Mouse (Mus musculus) kidney, postnatal 14 days (tissue): Measurements from ENCODE around the gene Eif3i.
A peak's percentile ranks its signal among the peaks of the same experiment; 100 is the strongest.

Source experiments
- DNase-seq: peaks from one replicate; pipeline ENCODE4 v3.0.0; 2022; ENCODE audit warnings: mixed read lengths

The Eif3i gene

DNA sequence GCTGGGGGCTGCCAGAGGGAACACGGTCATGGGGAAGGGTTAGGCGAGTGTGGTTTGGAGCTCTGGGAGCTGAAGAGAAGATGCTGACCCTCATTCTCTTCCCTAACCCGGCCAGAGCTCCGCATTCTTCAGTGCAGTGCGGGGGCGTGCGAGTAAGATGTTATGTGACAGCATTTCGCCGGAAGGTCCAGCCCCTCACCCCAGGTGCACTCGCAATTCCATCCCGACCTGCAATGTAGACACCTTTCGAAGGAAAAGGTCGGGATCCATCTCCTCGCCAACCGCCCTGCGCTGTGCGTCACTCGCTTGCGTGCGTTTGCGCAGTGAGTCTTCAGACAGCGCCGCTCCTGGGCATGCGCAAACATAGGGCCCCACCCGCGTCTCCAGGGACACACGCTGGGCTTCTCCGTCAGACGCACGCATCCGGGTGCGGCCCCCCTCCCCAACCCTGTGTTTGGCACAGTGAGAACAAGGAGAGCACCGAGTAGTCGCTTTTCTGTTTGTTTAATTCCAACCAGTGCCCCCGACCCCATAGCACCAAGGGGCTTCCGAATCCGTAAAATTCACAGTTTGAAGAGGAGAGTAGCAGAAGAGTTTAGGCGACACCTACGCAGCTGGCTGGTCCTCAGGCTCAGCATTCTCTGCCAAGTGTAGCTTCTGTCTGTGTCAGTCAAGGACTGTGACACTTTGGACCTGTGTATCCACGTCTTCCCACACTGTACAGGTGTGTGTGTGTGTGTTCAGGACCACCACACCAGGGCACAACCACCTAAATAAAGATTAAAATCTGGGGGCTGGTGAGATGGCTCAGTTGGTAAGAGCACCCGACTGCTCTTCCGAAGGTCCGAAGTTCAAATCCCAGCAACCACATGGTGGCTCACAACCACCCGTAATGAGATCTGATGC is 18.6 kb upstream of the Eif3i start, which contains the start of gene Iqcc:
Gene Iqcc (minus strand): TSS at position 314 of the 906 bp plus-strand sequence.
- peak; percentile 97 for DNase-seq

DNA sequence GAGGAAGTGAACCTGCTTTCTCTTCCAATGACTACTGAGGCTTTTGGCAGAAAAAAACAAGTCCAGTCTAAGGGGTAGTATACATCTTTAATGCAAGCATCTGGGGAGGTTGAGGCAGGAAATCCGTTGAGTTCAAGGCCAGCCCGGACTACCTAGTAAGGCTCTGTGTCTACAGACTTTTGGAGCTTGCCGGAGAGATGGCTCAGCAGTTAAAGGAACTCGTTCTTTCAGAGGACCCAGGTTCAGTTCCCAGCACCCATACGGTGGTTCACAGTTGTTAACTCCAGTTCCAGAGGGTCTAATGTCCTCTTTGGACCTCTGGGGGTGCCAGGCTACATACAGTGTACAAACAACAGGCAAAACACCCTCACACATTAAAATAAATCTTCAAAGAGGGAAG is 17.6 kb upstream of the Eif3i start:
- no peak for DNase-seq

DNA sequence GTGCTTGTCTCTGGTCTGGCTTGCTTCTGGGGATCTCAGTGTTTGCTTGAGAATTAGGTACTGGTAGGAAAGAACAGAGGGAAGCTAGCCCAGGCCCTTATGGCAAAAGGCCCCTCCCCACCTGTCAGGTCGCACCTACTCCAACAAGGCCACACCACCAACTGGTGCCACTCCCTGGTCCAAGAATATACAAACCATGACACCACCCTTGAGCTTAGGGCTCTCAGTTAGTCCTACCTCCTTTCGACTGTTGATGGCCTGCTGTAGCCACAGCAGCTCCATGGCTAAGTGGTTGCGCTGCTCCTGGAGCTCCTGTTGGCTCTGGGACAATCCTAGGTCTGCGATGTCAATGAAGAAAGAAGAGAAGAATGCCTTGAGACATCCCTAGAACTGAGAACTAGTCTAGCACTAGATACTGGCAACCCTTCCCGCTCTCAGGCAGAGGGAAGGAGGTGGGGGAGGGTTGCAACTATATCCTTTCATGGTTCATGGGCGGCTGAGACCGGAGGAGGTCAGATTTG is 16.7 kb upstream of the Eif3i start:
- no peak for DNase-seq

DNA sequence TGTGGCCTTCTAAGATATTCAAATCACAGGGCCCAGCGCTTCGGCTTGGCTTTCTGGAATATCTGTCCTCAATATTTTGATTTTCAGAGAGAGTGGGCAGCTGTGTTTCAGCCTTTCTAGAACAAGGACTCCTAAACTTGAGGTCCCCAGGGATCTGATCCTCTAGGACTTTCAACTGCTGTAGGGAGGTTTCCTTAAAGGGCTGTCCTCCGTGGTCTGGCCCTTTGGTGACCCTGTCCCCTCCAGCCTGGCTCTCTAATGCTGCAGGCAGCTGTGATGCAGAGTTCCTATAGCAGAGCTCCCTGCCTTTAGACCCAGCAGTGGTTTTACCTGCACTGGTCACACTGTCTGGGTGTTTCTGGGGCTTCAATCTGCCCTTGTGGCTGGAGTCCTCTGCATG is 16.2 kb upstream of the Eif3i start:
- DNase-seq = no peak

DNA sequence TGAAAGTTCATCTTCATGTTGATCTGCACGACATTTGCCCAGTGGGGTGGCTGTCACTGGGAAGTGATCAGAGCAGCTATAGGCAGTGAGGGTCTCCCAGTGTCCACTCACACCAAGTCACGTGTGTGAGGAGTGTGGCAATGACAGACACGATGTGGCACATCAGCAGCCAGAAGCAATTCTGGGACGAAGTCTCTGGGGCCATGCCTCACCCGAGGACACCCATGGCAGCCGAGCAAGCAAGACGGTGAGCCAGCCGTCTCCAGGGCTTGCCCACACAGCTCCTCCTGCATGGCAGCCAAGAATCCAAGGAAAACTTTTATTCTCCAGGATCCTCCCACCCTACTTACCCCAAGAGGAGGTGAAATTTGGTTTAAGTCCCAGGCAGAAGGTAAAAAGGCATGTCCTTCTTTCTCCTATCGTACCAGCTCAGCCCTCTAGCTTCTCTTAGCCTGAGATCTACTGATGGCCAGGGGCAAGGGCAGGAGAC is 15.4 kb upstream of the Eif3i start:
- DNase-seq = no peak

DNA sequence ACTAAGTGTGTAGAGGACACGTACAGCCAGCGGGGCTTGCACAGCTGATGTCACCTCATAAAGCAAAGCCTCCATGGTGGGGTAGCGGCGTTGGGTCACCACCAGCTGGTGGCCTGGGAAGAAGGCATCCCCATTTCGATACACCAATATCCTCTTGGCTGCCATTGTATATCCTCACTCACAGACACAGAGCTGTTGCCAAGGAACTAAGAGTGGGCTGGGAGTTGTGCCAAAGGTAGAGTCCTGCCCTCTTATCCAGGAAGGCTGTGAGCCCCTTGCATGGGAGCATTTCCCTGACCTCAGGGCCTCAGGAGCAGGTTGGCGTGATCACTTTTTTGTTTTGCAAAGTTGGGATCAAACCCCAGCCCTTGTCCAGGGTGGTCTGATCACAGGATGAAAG is 13.6 kb upstream of the Eif3i start, which contains the start of gene Dcdc2b:
Gene Dcdc2b (minus strand): TSS at position 165 of the 400 bp plus-strand sequence.
- no peak for DNase-seq

DNA sequence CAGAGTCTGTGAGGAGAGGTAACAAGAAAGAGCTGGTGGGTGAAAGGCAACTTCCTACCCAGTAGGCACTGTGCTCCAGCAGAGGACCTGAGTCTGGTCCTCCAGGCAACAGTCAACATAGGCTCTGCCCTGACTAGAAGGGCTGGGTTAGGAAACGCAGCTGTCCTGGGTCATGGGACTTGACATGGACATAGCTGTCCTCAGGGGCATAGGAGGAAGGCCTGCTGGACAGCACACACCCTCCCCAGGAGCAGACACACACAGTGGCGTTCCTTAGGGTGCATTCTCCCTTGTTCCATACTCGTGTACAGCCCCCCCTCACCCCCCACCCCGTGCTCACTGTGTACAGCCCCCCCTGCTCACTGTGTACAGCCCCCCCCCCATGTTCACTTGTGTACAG is 10.0 kb upstream of the Eif3i start:
- no peak for DNase-seq

DNA sequence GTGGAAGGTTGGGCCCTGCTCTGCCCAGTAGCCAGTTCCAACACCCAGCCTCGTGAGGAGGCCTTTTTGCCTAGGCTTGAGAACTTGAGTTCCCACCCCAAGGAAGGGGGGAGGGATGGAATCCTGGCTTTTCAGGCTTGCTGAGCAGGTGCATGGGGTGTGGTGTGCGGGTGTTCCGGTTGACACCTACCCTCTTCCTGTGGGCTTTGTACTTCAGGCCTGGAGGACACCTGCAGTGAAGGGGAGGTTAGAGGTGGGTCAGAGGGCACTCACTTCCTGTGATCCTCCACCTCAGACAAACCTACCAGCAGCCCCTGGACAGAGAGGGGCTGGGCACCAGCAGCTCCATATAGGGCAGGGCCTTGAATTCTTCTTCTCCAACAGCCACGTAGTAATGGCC is 9.6 kb upstream of the Eif3i start:
- no peak for DNase-seq

DNA sequence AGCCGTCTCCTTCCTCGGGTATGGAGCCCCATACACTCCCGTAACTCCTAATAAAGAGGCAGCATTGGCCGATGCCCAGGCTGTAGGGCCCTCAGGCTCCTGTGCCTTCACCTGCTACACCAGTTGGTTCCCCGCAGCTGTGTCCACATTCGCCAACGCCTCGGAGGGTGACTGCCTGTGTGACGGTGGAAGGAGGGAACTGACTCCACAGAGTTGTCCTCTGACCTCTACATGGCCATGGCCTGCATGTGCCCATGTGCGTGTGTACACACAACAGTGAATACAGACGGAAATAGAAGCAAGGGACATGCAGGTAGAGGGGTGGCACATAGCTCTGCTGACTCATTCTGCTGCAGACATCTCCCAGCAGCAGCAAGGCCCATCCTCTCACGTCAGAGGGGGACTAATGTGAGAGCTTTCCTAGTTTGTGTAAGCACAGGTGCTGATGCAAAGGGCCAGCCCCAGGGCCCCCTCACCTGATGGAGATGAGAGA is 8.7 kb upstream of the Eif3i start:
- DNase-seq = no peak

DNA sequence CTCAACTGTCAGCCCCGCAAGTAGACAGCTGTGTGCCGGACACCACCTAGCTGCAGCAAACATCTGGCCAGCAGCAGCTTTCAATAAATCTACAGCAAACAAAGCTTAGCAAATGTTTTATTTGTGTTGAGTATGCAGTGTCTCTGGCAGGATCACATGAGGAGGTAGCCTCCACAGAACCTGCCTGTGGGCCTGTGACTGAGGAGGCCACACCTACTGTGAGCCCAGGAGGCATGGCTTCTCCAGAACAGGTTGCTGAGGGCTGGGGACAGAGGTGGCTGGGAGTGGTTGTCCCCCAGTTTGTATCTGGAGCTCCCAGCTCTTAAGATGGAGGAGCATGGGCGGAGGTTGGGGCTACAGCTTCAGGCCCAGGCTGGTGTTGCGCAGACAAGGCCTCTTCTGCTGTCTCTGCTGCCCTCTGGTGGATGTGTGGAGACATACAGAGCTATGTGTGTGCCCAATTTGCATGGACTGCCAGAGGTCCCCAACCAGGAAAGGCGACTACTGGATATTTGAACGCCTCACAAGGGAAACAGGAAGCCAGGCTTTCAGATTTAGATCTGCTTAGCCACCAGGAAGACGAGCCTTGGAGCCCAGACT is 8.1 kb upstream of the Eif3i start:
- DNase-seq = peak; percentile 87

DNA sequence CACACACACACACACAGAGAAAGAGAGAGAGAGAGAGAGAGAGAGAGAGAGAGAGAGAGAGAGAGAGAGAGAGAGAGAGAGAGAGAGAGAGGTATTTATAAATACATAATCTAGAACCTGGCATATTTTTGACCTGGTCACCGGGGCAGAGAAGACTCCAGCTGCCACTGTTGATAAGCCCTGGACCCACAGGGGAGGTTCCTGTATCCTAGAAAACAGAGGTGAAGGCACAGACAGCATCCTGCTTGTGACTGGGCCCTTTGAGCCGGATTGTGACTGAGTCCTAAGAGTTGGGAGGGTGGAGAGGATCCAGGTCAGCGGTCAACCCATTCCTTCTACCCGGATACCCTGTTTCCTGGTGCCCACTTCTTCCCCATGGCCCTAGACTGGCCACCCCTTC is 11.6 kb downstream of the Eif3i start:
- no peak for DNase-seq

DNA sequence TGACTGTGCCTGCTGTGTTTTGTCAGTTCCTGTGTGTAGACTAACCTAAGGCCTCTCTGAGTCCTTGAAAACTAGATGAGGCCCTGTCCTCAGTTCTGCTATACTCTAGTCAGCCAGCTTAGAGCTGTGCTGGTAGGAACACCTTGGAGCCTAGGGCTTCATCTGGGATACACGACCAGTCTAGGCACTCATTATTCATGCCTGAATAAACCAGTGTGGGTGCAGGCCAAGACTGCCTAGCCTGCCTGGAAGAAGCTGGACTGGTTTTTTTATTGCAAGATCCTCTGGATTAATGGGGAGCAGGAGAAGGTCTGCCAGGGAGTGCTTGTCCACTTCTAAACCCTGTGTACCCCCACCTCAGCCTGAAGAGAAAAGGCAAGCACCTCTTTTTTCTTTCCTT is 13.5 kb downstream of the Eif3i start:
- peak; percentile 41 for DNase-seq

DNA sequence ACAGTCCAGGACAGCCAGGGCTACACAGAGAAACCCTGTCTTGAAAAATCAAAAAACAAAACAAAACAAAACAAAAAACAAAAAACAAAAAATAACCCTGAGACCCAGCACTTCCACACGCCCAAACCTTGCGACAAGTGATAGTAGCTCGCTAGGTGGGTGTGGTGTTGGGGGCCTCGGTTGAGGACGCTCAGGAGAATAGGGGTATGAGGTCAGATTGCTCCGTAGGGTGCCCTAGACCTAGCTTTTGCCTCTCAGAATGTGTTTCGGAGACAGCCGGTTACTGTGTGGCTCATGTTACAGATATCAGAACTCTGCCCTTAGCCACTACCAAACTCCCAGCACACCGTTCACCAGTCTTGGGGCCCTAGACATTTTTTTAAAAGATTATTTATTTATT is 14.7 kb downstream of the Eif3i start:
- no peak for DNase-seq

DNA sequence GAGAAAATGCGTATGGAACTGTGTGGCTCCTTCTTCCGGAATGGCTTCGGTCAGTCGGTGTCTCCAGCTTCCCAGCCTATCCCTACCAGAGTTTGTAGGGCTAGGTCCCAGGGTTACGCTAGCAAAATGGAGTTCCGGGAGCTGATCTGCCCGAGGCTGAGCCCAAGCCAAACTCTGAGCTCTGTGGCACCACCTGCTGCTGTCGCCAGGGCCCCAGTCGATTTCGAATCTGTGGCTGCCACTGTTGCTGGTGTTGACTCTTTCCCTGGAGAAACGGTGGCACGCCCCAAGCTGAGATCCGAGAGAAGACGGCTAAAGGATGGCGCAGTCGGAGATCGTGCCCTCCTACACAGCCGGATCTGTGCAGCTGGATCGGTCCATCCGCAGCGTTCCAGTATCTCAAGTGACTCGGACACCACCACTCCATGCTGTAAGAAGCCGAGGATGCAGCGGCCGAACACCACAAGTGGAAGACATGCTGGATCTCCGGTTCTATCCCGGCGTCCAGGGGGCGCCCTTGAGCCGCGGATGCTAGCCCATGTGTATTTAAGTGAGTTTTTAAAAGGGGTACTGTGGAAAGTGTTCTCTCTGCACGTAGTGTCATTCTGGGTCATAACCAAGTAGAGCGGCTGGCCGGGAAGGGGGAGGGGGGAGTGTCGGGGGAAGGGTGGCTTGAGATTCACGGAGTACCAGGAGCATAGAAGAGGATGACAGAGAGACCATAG is 15.4 kb downstream of the Eif3i start:
- peak; percentile 92 for DNase-seq

DNA sequence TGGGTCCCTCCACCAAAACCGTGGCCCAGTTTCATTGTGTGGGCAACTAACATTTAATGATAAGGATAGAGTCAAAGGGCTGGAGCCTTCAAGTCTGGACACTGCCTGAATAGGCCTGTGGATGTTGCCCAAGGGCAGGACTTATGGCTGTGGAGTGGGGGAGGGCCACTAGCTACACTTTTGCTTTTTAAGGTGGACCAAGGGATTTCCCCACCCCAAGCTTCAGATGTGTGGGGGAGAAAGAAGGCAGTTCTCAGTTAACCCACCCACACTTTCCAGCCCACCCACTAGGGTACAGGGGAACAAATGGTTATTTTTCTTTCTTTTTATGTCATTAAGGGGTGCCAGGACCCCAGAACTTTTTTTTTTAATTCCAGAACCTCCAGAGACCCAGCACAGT is 16.1 kb downstream of the Eif3i start:
- no peak for DNase-seq

DNA sequence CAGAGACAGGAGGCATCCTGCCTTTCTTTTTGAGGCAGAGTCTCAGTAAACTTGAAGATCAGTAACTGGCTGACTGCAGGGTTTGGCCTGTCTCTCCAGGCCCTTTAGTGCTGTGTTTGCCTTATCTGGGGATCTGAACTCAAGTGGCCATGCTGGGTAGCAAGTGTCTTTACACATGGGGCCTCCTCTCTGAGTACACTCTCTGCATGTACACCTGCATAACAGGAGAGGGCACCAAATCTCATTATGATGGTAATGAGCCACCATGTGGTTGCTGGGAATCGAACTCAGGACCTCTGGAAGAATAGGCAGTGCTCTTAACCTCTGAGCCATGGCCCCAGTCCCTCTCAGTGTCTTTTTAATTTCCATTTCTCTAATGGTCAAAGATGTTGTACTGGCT is 18.2 kb downstream of the Eif3i start:
- no peak for DNase-seq

DNA sequence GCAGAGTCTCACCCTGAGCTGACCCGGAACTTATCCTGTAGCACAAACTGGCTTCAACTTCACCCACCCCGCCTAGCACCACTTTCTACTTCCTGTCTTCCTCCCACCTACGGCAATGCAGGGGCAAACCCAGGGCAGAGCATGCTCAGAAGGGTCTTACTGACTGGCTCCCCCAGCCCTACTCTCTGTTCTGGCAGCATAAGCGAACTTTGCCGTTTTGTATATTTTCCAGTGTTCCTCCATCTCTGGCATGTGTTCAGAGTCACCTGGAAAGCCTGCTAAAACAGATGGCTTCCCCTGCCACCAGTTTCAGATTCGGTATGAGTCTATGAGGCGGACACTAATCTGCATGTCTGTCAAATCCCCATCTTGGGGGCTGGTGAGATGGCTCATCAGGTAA is 20.1 kb downstream of the Eif3i start:
- peak; percentile 21 for DNase-seq

DNA sequence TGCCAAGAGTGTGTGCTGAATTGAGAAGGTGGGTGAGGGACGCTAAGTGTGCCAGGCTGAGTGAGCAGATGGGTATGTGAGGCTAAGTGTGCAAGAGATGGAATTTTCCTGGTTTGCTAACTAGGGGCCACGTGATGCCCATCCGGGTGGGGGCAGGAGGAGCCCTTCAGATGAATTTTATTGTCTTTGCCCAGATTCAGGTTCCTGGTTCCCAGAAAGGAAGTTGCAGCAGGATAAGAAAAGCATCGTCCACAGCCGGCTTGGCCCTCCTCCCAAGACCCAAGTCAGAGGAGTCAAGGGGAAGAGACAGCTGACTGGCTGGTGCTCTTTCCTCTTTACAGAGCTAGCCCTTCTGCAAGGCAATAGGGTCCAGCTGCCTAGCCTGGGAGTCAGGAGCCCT is 22.0 kb downstream of the Eif3i start, which contains the start of gene Fam167b:
Gene Fam167b (minus strand): TSS at position 84 of the 400 bp plus-strand sequence.
- DNase-seq = peak; percentile 81

DNA sequence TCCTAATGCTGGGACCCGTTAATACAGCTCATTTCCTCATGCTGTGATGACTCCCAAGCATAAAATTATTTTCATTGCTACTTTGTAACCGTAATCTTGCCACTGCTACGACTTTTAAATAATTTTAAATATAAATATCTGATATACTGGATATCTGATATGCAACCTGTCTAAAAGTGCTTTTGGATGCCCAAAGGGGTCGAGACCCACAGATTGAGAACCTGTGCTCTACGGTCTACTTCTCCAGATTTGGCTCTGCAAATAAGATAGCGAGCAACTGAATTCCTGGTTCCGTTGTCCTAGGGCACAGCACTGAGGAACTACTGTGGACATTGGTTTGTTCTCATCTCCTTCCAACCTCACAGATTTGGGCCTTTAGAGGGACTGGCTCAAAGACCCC is 22.8 kb downstream of the Eif3i start:
- DNase-seq = no peak

DNA sequence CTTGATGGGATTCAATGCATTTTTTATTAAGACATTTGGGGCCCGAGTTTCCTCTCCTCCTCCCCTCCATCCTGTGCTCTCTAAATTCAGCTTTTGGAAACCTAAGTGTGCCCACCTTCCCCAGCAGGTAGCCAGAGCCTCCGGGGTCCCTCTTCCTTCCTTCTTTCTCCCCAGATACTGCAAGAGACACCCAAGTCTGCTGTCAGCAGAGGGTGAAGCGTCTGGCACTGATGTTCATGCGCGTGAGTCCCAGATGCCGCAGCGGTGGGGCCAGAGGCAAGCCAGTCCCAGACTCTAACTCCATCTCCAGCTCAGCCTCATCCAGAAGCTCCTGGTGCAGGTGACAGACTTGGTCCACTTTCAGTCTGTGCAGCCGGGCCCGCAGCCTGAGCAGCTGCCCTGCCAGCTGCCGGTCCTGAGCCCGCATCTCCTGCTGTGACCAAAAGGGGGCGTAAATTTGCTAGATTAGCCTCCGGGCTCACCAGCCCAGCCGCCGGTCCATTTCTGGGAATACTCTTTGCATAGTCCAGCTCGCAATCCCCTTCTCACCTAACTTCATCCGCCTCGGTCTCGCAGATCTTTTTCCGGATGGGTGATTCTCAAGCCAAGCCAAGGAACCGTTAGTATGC is 23.5 kb downstream of the Eif3i start:
- DNase-seq = peak; percentile 84

DNA sequence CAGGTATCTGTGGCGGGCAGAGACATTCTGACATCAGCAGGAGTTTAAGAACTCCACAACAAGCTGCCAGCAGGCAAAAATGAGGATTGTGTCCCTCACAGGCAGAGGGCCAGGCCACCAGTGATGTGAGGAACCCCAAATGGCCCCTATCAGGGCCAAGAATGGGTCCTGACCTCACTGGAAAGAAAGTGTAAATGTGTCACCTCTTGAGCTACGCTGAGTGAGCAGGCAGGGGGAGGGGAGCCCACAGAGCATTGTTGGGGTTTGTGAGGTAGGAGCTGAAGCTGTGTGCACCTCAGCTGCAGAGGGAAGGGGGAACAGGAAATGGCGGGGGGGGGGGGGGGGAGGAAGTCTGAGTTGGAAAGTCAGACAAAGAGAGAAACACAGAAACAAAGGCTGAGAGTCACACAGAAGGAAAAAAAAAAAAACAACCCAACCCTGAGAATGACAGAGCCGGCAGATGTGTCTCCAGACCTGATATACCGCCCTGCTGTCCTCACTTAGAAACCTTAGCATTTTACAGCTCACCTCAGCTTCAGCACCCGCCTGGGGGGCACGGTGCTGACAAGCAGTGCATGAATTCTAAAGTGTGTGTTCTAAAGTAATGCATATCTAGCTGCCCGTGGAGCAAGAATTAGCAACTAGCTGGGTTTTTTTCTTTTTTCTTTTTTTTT is 25.1 kb downstream of the Eif3i start:
- peak; percentile 53 for DNase-seq

DNA sequence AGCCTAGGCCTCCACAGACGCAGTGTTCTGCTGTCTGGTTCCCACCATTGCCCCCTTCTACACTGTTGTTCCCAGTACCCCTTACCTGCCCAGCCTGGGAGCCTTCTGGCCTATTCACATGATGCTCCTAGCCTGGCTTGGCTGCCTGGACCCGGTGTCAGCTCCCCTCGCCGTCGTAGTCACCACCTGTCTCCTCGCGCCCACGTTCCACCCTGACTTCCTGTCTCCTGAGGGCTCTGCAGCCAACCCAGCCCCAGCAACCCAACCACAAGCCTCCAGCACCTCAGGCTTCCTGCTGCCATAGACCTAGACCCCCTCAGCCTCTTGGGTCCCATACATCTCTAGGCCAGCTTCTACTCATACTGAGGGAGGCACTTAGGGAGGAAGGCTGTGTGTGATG is 27.0 kb downstream of the Eif3i start, which contains the start of gene Lck:
Gene Lck (minus strand): TSS at position 212 of the 400 bp plus-strand sequence.
- peak; percentile 17 for DNase-seq
